Mouse (Mus musculus): Measurements from ENCODE around the gene Olfr1308.

Olfr1308 gene

GRCm38 (mm10) chr2:111964844-111965243, at the start of gene Olfr1308:
Gene Olfr1308 (minus strand): TSS chr2:111964944.
- no peak for DNase-seq (ENCODE audit: extremely low spot score, low read depth, low spot score)

- no peak for DNase-seq (ENCODE audit: extremely low spot score, low read depth, low spot score)
Observed at GRCm38 (mm10) chr2:112012608-112013007, 47.9 kb upstream of the Olfr1308 start, which contains the start of gene Olfr1310. Gene Olfr1310 (minus strand): TSS chr2:112012708.

GRCm38 (mm10) chr2:111990181-111990580, 25.4 kb upstream of the Olfr1308 start, which contains the start of gene Olfr1309:
Gene Olfr1309 (minus strand): TSS chr2:111990281.
- DNase-seq (ENCODE audit: extremely low spot score, low read depth, low spot score), result no peak

GRCm38 (mm10) chr2:111949340-111949739, 15.4 kb downstream of the Olfr1308 start, which contains the start of gene Olfr1307:
Gene Olfr1307 (minus strand): TSS chr2:111949440.
- no peak for DNase-seq (ENCODE audit: extremely low spot score, low read depth, low spot score)

GRCm38 (mm10) chr2:111916171-111916570, 48.6 kb downstream of the Olfr1308 start, which contains the start of gene Olfr1306:
Gene Olfr1306 (minus strand): TSS chr2:111916271.
- DNase-seq (ENCODE audit: extremely low spot score, low read depth, low spot score), result no peak

Measured in hindlimb bud, embryonic 11.5 days (tissue).